13 mouse cellular contexts compared by ENCODE assay signal in genomic region chr1:125687701-125688420, GRCm38 (mm10). TPM values are rescaled to one million over a fixed set of nuclear protein-coding genes. Genes with fewer than 3 reads are reported as not detected.
DNase-seq lines count a peak whose midpoint lies in the region; ATAC-seq lines count a peak whose summit lies in the region.
"Had no signal": no experiment of that assay in that cellular context is flagged by ENCODE, and none has a peak within 500 bp of the region (broad histone marks: within the 10 kb centered on the region; RNA-seq: fewer than 3 reads in every experiment).

No protein-coding gene starts in this region.

- ATAC-seq in kidney, embryonic 15.5 days (replicated peaks; ENCODE audit: low FRiP score): 0 out of 2 replicates have a peak, but pooled peaks have one; percentile 22
- ATAC-seq: intestine, postnatal 0 days had no signal

- H3K27me3 ChIP-seq in kidney, embryonic 15.5 days: no peaks in the 10 kb centered on the region
- H3K27me3 ChIP-seq: embryonic facial prominence, embryonic 15.5 days; heart, embryonic 15.5 days; neural tube, embryonic 13.5 days had no signal

- H3K9ac ChIP-seq in kidney, embryonic 15.5 days: no peak overlapping the region
- H3K9ac ChIP-seq: embryonic facial prominence, embryonic 15.5 days; heart, embryonic 15.5 days; neural tube, embryonic 13.5 days had no signal

- H3K4me3 ChIP-seq in kidney, embryonic 15.5 days (replicated peaks): no peak overlapping the region
- H3K4me3 ChIP-seq: embryonic facial prominence, embryonic 15.5 days; heart, embryonic 15.5 days; neural tube, embryonic 13.5 days had no signal

- no peak overlapping the region for H3K4me2 ChIP-seq in kidney, embryonic 15.5 days
- H3K4me2 ChIP-seq: embryonic facial prominence, embryonic 15.5 days; heart, embryonic 15.5 days; neural tube, embryonic 13.5 days had no signal

- DNase-seq in kidney, adult 18-20 months: peak; percentile 19
- no peak for DNase-seq in kidney, postnatal 10 days
- DNase-seq in R1 (ENCODE audit: low read depth, low spot score): peak; percentile 88
- DNase-seq in lung, postnatal 4 days: peak; percentile 32 to 39
- DNase-seq in right cerebral cortex, postnatal 25 days: no peak
- no peak for DNase-seq in natural killer cell, adult 2 months (ENCODE audit: low spot score in 2 of 2)
- DNase-seq: cerebellum, adult 8-10 months; right cerebral cortex, postnatal 14 days had no signal

- H3K27ac ChIP-seq in kidney, embryonic 15.5 days: 0 out of 2 replicates have a peak overlapping the region, but pooled peaks have one; percentile 32
- H3K27ac ChIP-seq: embryonic facial prominence, embryonic 15.5 days; heart, embryonic 15.5 days; neural tube, embryonic 13.5 days had no signal

- 62% methylated on average over 13 of the region's 13 CpGs for WGBS in kidney, embryonic 15.5 days

- H3K36me3 ChIP-seq in kidney, embryonic 15.5 days: no peaks in the 10 kb centered on the region
- H3K36me3 ChIP-seq: embryonic facial prominence, embryonic 15.5 days; heart, embryonic 15.5 days; neural tube, embryonic 13.5 days had no signal

- H3K4me1 ChIP-seq in kidney, embryonic 15.5 days: 0 out of 2 replicates have a peak, but pooled peaks cover 2% of the 10 kb centered on the region
- H3K4me1 ChIP-seq: heart, embryonic 15.5 days; neural tube, embryonic 13.5 days had no signal

- no peaks in the 10 kb centered on the region for H3K9me3 ChIP-seq in kidney, embryonic 15.5 days (replicated peaks)
- H3K9me3 ChIP-seq: embryonic facial prominence, embryonic 15.5 days; heart, embryonic 15.5 days; neural tube, embryonic 13.5 days had no signal

RNA-seq across cellular contexts. Expression of gene Gpr39, which starts 11.1 kb away (rescaled TPM):
- 3.6 TPM in 2 replicates for polyA plus RNA-seq in kidney, embryonic 15.5 days (2015; fragmentation: Nextera tagmentation; extraction: Ambion mirVana)
- polyA plus RNA-seq: neural tube, embryonic 13.5 days had no signal

Comparison
In these comparisons a context has a peak if more than half of its experiments do, and no peak if none do; other contexts are left out.
1. DNase-seq: peak in kidney, adult 18-20 months (single experiment), R1 (single experiment) and lung, postnatal 4 days (2 of 2); none in kidney, postnatal 10 days (single experiment), right cerebral cortex, postnatal 25 days (single experiment) and natural killer cell, adult 2 months (0 of 2).